Mouse (Mus musculus): ENCODE measurements around the gene Foxf1. TPM values are rescaled to one million over a fixed set of nuclear protein-coding genes. Genes with fewer than 3 reads are reported as not detected.
A peak's percentile ranks its signal among the peaks of the same experiment; 100 is the strongest.

The Foxf1 gene
- polyA plus RNA-seq, 1 experiment from 2014 or later: 2.7 TPM

- no peak for ATAC-seq
- H3K4me2 ChIP-seq (ENCODE audit: low read depth, low read length): no peak overlapping the region
- no peaks in the 10 kb centered on the region for H3K36me3 ChIP-seq (replicated peaks; ENCODE audit: insufficient read depth, low read length)
- H3K27ac ChIP-seq (ENCODE audit: low read depth): no peak overlapping the region
- no peak overlapping the region for H3K9ac ChIP-seq (replicated peaks)
- TF ChIP-seq EP300 (IDR thresholded peaks at IDR 0.05; ENCODE audit: low read depth): no peak
- TF ChIP-seq CTCF (IDR thresholded peaks at IDR 0.05; ENCODE audit: low read depth): no peak
- peaks cover 97% of the 10 kb centered on the region for H3K27me3 ChIP-seq (ENCODE audit: insufficient read depth, low read length)
- no peaks in the 10 kb centered on the region for H3K4me1 ChIP-seq (ENCODE audit: insufficient read depth)
- no peak overlapping the region for H3K4me3 ChIP-seq (ENCODE audit: low read depth, low read length)
- no peaks in the 10 kb centered on the region for H3K9me3 ChIP-seq (ENCODE audit: low read length)
- DNase-seq: no peak
- 19% methylated on average over 12 of the region's 12 CpGs for WGBS (ENCODE audit: insufficient replicate concordance)
Observed at GRCm38 (mm10) chr8:121079944-121080343, 4.2 kb upstream of the Foxf1 start.

DNA sequence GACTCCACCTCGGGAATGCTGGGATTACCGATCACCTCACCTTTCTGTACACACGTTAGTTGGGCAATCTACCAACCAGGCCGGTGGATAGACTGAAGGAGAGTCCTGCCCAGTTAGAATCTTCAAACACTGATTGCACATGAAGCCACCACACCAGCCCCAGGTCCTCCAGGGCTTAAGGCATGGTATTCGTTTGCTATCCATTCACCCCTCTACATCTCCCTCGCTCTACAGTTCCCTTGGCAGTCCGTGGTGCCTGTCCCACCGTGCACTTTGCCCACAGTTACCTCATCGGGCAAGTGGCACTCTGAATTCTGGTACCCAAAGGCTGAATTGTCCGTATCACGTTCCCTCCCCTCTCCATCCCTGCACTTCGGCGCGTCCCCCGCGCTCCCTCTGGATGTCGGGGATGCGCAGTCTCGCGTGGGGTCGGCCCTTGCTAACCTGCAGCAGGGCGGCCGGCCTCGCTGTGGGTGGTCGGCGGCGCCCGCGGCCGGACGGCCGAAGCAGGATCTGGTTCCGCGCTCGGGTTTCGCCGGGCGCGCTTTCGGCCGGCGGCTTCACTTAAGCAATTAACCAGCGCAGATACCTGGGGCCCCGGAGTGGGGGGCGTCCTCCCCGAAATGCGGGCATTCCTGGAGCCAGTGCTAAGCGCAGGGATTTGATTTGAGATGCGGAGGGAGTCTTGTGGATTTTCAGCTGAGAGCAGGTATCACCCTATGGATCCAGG lies 3.7 kb upstream of the Foxf1 start:
- ATAC-seq: no peak
- Histone ChIP-seq H3K9me3 (ENCODE audit: low read length) (no peaks in the 10 kb centered on the region), H3K4me3 (ENCODE audit: low read depth, low read length) (no peak overlapping the region), H3K9ac (replicated peaks) (no peak overlapping the region), H3K36me3 (replicated peaks; ENCODE audit: insufficient read depth, low read length) (no peaks in the 10 kb centered on the region), H3K27ac (ENCODE audit: low read depth) (no peak overlapping the region), H3K4me2 (ENCODE audit: low read depth, low read length) (no peak overlapping the region), H3K27me3 (ENCODE audit: insufficient read depth, low read length) (peaks cover 97% of the 10 kb centered on the region), H3K4me1 (ENCODE audit: insufficient read depth) (no peaks in the 10 kb centered on the region)
- 2% methylated on average over 49 of the region's 49 CpGs for WGBS (ENCODE audit: insufficient replicate concordance)
- no peak for DNase-seq
- no peak for TF ChIP-seq EP300 (IDR thresholded peaks at IDR 0.05; ENCODE audit: low read depth)
- TF ChIP-seq CTCF (IDR thresholded peaks at IDR 0.05; ENCODE audit: low read depth): no peak

DNA sequence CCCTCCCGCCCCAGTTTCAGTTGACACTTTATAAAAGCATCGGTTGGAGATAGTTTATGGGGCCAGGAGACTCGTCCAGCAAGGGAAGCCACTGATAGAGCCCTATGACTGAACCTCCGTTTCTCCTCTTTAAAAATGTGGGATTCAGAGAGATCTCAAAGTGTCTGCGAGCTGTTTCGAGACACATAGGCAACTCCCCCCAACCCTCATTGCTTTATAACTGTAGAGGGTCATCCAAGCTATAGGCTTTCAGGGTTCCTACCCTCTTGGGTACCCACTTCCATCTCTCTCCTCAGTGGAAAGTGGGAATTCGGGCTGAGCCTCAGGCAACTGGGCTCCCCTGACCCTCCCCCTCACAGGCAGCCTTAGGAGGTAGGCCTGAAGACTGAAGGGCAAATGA lies 2.8 kb upstream of the Foxf1 start:
- TF ChIP-seq EP300 (IDR thresholded peaks at IDR 0.05; ENCODE audit: low read depth): no peak
- TF ChIP-seq CTCF (IDR thresholded peaks at IDR 0.05; ENCODE audit: low read depth): no peak
- 0 out of 2 replicates have a peak overlapping the region, but pooled peaks have one; percentile 35 for H3K9ac ChIP-seq (replicated peaks)
- H3K4me2 ChIP-seq (ENCODE audit: low read depth, low read length): peak overlapping the region; percentile 16; the same call in 1 of the 2 replicates
- no peak for DNase-seq
- peaks cover 97% of the 10 kb centered on the region for H3K27me3 ChIP-seq (ENCODE audit: insufficient read depth, low read length)
- H3K4me1 ChIP-seq (ENCODE audit: insufficient read depth): no peaks in the 10 kb centered on the region
- no peak overlapping the region for H3K27ac ChIP-seq (ENCODE audit: low read depth)
- ATAC-seq: no peak
- 5% methylated on average over 7 of the region's 7 CpGs for WGBS (ENCODE audit: insufficient replicate concordance)
- H3K4me3 ChIP-seq (ENCODE audit: low read depth, low read length): no peak overlapping the region; the same call in 1 of the 2 replicates
- H3K9me3 ChIP-seq (ENCODE audit: low read length): no peaks in the 10 kb centered on the region
- H3K36me3 ChIP-seq (replicated peaks; ENCODE audit: insufficient read depth, low read length): no peaks in the 10 kb centered on the region

GRCm38 (mm10) chr8:121082218-121083092 lies 1.7 kb upstream of the Foxf1 start:
- no peak for ATAC-seq
- Histone ChIP-seq H3K9ac (replicated peaks) (peak overlapping the region; percentile 31; the same call in 1 of the 2 replicates), H3K4me1 (ENCODE audit: insufficient read depth) (no peaks in the 10 kb centered on the region), H3K36me3 (replicated peaks; ENCODE audit: insufficient read depth, low read length) (no peaks in the 10 kb centered on the region), H3K4me2 (ENCODE audit: low read depth, low read length) (peak overlapping the region; percentile 78), H3K27ac (ENCODE audit: low read depth) (0 out of 2 replicates have a peak overlapping the region, but pooled peaks have one; percentile 1), H3K4me3 (ENCODE audit: low read depth, low read length) (peak overlapping the region; percentile 49), H3K27me3 (ENCODE audit: insufficient read depth, low read length) (peaks cover 97% of the 10 kb centered on the region), H3K9me3 (ENCODE audit: low read length) (no peaks in the 10 kb centered on the region)
- 2% methylated on average over 53 of the region's 57 CpGs for WGBS (ENCODE audit: insufficient replicate concordance)
- DNase-seq: no peak
- TF ChIP-seq CTCF (IDR thresholded peaks at IDR 0.05; ENCODE audit: low read depth): no peak
- TF ChIP-seq EP300 (IDR thresholded peaks at IDR 0.05; ENCODE audit: low read depth): no peak

- peaks cover 98% of the 10 kb centered on the region for H3K27me3 ChIP-seq (ENCODE audit: insufficient read depth, low read length)
- H3K36me3 ChIP-seq (replicated peaks; ENCODE audit: insufficient read depth, low read length): no peaks in the 10 kb centered on the region
- no peak for TF ChIP-seq CTCF (IDR thresholded peaks at IDR 0.05; ENCODE audit: low read depth)
- TF ChIP-seq EP300 (IDR thresholded peaks at IDR 0.05; ENCODE audit: low read depth): no peak
- ATAC-seq (peak; percentile 57; the same call in 1 of the 2 replicates), DNase-seq (peak; percentile 58)
- peak overlapping the region; percentile 66 for H3K27ac ChIP-seq (ENCODE audit: low read depth)
- no peak overlapping the region for H3K9ac ChIP-seq (replicated peaks)
- peak overlapping the region; percentile 78 for H3K4me2 ChIP-seq (ENCODE audit: low read depth, low read length)
- peak overlapping the region; percentile 49 for H3K4me3 ChIP-seq (ENCODE audit: low read depth, low read length)
- 1% methylated on average over 77 of the region's 89 CpGs for WGBS (ENCODE audit: insufficient replicate concordance)
- no peaks in the 10 kb centered on the region for H3K9me3 ChIP-seq (ENCODE audit: low read length)
- H3K4me1 ChIP-seq (ENCODE audit: insufficient read depth): no peaks in the 10 kb centered on the region
Observed at GRCm38 (mm10) chr8:121083093-121083935, 872 bp upstream of the Foxf1 start.

Data from liver, postnatal 0 days (tissue).